Mouse (Mus musculus) liver, adult 2 months (tissue): ENCODE data around the gene Syngr2. TPM values are rescaled to one million over a fixed set of nuclear protein-coding genes. Genes with fewer than 3 reads are reported as not detected.

Experiments
- DNase-seq: peaks from one replicate; pipeline ENCODE4 v3.0.0-alpha.2; 2011; ENCODE audit warnings: low read depth, low spot score; ENCODE audit errors: extremely low read depth
- H3K27ac ChIP-seq: fragments of 200-500 bp; replicated peaks from 2 replicates; pipeline ENCODE4 v1.5.1; 2012; ENCODE audit warnings: low read depth, mild to moderate bottlenecking, control low read depth, inconsistent platforms, low read length; ENCODE audit not compliant: insufficient read depth
- H3K27me3 ChIP-seq: fragments of 200-500 bp; 2 replicates; pipeline ENCODE4 v1.6.1; 2012; ENCODE audit warnings: mild to moderate bottlenecking, moderate library complexity, low read length, inconsistent platforms; ENCODE audit not compliant: control insufficient read depth, insufficient read depth
- H3K36me3 ChIP-seq: fragments of 200-500 bp; 2 replicates; pipeline ENCODE4 v1.6.1; 2012; ENCODE audit warnings: low read length, inconsistent platforms; ENCODE audit not compliant: control insufficient read depth, insufficient read depth
- H3K4me1 ChIP-seq: fragments of 200-500 bp; 2 replicates; pipeline ENCODE4 v1.6.1; 2011; ENCODE audit warnings: low read length; ENCODE audit not compliant: control insufficient read depth, insufficient read depth
- H3K4me3 ChIP-seq: fragments of 200-500 bp; 2 replicates; pipeline ENCODE4 v1.5.1; 2011; ENCODE audit warnings: low read depth, mild to moderate bottlenecking, control low read depth, low read length, moderate library complexity; ENCODE audit not compliant: insufficient read depth
- H3K79me2 ChIP-seq: fragments of 200-500 bp; 2 replicates; pipeline ENCODE4 v1.6.1; 2012; ENCODE audit warnings: inconsistent platforms, mild to moderate bottlenecking, low read length, moderate library complexity; ENCODE audit not compliant: control insufficient read depth, insufficient read depth
- H3K9ac ChIP-seq: fragments of 200-500 bp; 2 replicates; pipeline ENCODE4 v1.6.1; 2012; ENCODE audit warnings: low read depth, mild to moderate bottlenecking, control low read depth, inconsistent platforms, low read length
- CTCF ChIP-seq: fragments of 200-500 bp; IDR thresholded peaks from 2 replicates; pipeline ENCODE4 v1.5.1; 2011; ENCODE audit warnings: low read depth, low read length, control low read depth
- POLR2A ChIP-seq: fragments of 200-500 bp; IDR thresholded peaks from 2 replicates; pipeline ENCODE4 v1.6.1; 2011; ENCODE audit warnings: low read length, control low read depth; ENCODE audit not compliant: insufficient read depth; ENCODE audit errors: extremely low read depth
- WGBS: fragments of 180-500 bp; shearing (Covaris S2); methylation state at CpG from one replicate; pipeline ENCODE4 v1.1.7; 2018; 5-methylcytosine and 5-hydroxymethylcytosine counted together
- polyA plus RNA-seq: library from polyadenylated mRNA; depleted of rRNA; stranded (reverse); fragments of >200 nt; gene quantifications from 2 replicates; pipeline ENCODE4 v1.2.3, GENCODE M21; 2012
- total RNA-seq: library from RNA; depleted of rRNA; stranded (reverse); fragments of >200 nt; gene quantifications from 2 replicates; pipeline ENCODE4 v1.2.3, GENCODE M21; 2014

Syngr2 gene
- total and polyA plus RNA-seq, 2 experiments: 37.9 to 124 TPM

DNA sequence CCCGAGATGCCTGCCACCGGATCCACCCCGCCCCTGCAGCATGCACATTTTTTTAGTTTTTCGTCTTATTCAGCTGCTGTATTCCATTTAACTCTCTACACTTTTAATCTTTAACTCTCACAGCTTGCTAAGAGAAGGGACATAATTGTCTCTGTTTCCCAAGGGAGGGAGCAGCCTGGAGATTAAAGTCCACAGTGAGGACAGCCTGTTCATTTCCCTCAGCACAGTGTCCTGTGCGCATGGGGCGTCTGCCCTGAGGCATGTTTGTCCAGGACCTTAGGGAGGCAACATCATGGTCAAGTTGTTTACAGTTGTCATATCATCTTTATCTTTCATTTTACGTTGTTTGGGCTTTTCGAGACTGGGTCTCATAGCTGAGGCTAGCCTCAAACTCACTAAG lies 24.6 kb downstream of the Syngr2 start:
- TF ChIP-seq CTCF (no peak), POLR2A (no peak)
- Histone ChIP-seq H3K27ac (peak overlapping the region; percentile 90), H3K79me2 (no peaks in the 10 kb centered on the region), H3K4me1 (peaks cover 37% of the 10 kb centered on the region), H3K27me3 (no peaks in the 10 kb centered on the region), H3K9ac (peak overlapping the region; percentile 38), H3K36me3 (no peaks in the 10 kb centered on the region), H3K4me3 (no peak overlapping the region)
- peak; percentile 95 for DNase-seq
- WGBS: 31% methylated on average over 8 of the region's 8 CpGs

DNA sequence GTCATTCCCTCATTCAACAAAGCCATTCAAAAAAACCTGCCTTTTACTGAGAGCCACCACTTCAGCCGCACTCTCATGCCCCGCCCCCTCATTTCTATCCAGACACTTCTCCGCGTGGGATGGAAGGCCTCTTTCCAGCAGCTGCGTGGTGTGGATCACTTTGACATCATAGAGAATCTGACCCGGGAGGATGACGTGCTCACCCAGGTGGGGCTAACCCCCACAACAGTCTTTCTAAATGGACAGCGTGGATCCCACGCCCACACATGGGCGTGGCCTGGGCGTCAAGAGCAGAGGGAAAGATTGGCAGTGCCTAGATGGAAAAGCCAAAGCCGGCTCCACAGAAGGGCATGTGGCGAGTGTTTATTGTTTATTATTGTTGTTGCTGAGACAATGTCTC lies 26.8 kb downstream of the Syngr2 start:
- Histone ChIP-seq H3K9ac (no peak overlapping the region; the same call in 1 of the 2 replicates), H3K27ac (peak overlapping the region; percentile 53), H3K27me3 (no peaks in the 10 kb centered on the region), H3K4me3 (no peak overlapping the region), H3K79me2 (no peaks in the 10 kb centered on the region), H3K36me3 (no peaks in the 10 kb centered on the region), H3K4me1 (peaks cover 22% of the 10 kb centered on the region)
- TF ChIP-seq POLR2A: no peak
- no peak for TF ChIP-seq CTCF
- 43% methylated on average over 13 of the region's 13 CpGs for WGBS
- DNase-seq: peak; percentile 63

DNA sequence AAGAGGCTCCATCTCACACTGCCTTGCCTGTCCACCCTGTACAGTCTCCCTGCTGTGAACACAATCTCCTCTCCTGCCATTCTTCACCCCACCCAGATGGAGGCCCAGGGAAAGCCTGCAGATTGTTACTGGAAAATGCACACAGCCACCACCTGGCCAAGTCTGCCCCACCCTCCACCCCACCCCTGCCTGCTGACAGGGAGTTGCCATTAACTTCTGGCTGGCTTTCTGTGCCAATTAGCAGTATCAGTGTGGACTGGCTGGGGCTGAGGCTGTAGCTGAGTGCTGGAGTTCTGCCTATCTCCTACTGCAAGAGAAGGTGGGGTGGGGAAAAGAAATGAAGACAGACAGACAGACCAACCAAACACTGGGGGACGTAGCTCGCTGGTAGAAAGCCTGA lies 29.1 kb downstream of the Syngr2 start:
- Histone ChIP-seq H3K36me3 (no peaks in the 10 kb centered on the region), H3K4me3 (no peak overlapping the region), H3K27ac (no peak overlapping the region), H3K27me3 (no peaks in the 10 kb centered on the region), H3K79me2 (no peaks in the 10 kb centered on the region), H3K4me1 (peaks cover 13% of the 10 kb centered on the region), H3K9ac (no peak overlapping the region)
- TF ChIP-seq POLR2A (no peak), CTCF (no peak)
- no peak for DNase-seq
- WGBS: 90% methylated on average over 2 of the region's 2 CpGs

DNA sequence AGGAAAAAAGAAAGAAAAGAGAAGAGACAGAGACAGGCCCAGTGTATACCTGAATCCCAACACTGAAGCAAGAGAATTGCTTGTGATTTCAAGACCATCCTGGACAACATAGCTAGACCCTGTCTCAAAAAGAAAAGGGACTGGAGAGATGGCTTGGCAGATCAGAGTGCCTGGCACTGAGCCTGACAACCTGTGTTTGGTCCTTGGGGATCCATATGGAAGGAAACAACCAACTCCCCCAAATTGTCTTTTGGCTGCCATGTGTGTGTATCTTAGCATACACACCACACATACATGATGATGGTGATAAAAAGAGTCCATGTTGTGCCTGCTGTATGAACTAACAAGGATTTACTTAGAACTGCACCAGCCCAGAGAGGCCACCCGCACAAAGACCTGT lies 29.6 kb downstream of the Syngr2 start:
- H3K4me3 ChIP-seq: no peak overlapping the region
- TF ChIP-seq CTCF: no peak
- H3K27ac ChIP-seq: no peak overlapping the region
- H3K27me3 ChIP-seq: no peaks in the 10 kb centered on the region
- no peaks in the 10 kb centered on the region for H3K36me3 ChIP-seq
- DNase-seq: no peak
- H3K79me2 ChIP-seq: no peaks in the 10 kb centered on the region
- H3K4me1 ChIP-seq: peaks cover 9% of the 10 kb centered on the region
- WGBS: 91% methylated on average over 1 of the region's 1 CpGs
- H3K9ac ChIP-seq: no peak overlapping the region

DNA sequence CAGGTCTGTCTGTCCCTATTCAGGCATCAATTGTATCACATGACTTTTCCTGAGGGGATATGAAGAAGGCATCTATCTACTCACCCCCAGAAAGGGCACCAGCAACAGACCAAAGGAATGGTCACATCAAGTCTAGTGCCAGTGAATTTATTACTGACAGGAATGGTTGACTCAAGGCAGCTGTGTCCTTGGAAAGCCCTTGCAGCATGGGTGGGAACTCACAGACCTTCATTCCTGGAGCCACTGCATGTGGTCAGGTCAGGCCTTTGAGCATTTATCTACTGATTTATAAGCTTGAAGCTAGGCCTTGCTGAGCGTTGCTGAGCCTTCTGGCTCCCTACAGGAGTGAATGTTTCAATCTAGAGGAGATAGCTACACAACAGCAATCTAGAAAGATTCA lies 31.4 kb downstream of the Syngr2 start:
- DNase-seq: no peak

DNA sequence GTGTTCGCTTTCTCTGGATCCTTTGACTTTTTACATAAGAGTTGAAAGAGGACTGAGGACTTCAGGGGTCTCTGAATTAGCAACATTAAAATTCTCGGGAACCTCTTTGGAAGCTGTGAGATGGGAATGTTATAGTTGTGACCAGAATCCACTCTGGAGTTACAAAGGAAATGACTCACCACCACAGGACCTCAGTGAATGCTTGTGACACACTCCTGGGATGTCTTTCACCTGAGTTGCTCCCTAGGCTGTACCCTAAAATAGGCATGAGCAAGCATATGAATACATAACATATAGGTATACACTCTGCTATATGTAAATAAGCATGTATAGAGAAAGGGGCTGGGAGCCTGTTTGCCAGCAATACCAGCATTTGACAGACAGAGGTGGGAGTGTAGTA lies 34.0 kb downstream of the Syngr2 start:
- Histone ChIP-seq H3K9ac (no peak overlapping the region), H3K27ac (peak overlapping the region; percentile 10; the same call in 1 of the 2 replicates), H3K27me3 (no peaks in the 10 kb centered on the region), H3K4me3 (no peak overlapping the region), H3K4me1 (peaks cover 19% of the 10 kb centered on the region), H3K79me2 (no peaks in the 10 kb centered on the region), H3K36me3 (no peaks in the 10 kb centered on the region)
- no peak for DNase-seq
- TF ChIP-seq POLR2A (no peak), CTCF (no peak)
- WGBS: 84% methylated on average over 2 of the region's 2 CpGs

More for the DNA sequence above, 31.4 kb downstream of the Syngr2 start:
- Histone ChIP-seq H3K9ac (no peak overlapping the region), H3K27me3 (no peaks in the 10 kb centered on the region), H3K4me1 (peaks cover 5% of the 10 kb centered on the region; the same call in 1 of the 2 replicates), H3K79me2 (no peaks in the 10 kb centered on the region), H3K36me3 (no peaks in the 10 kb centered on the region), H3K4me3 (no peak overlapping the region), H3K27ac (no peak overlapping the region)
- TF ChIP-seq CTCF: no peak
- TF ChIP-seq POLR2A: no peak
- 74% methylated on average over 1 of the region's 1 CpGs for WGBS
